Mouse (Mus musculus) intestine, embryonic 14.5 days (tissue): Measurements from ENCODE around the gene Ndp. TPM values are rescaled to one million over a fixed set of nuclear protein-coding genes. Genes with fewer than 3 reads are reported as not detected.

Source experiments
- ATAC-seq: fragments of 200-750 bp; cut with Nextera tagmentation; replicated peaks from 2 replicates; pipeline ENCODE4 v1.8.0; 2017; ENCODE audit warnings: low read depth, moderate number of reproducible peaks, moderate TSS enrichment, moderate library complexity; ENCODE audit not compliant: low FRiP score, low TSS enrichment
- DNase-seq: peaks from one replicate; pipeline ENCODE4 v3.0.0-alpha.2; 2018; ENCODE audit warnings: low spot score
- H3K27ac ChIP-seq: fragments of 300-500 bp; sonication (generic); 2 replicates; pipeline ENCODE4 v1.5.1; 2014; ENCODE audit warnings: low read depth, mild to moderate bottlenecking, control low read depth
- H3K27me3 ChIP-seq: fragments of 300-500 bp; sonication (generic); replicated peaks from 2 replicates; pipeline ENCODE4 v1.6.1; 2014; ENCODE audit warnings: low read length, control low read depth; ENCODE audit not compliant: control insufficient read depth, insufficient read depth
- H3K36me3 ChIP-seq: fragments of 300-500 bp; sonication (generic); 2 replicates; pipeline ENCODE4 v1.6.1; 2014; ENCODE audit warnings: low read length, control low read depth; ENCODE audit not compliant: control insufficient read depth, insufficient read depth
- H3K4me1 ChIP-seq: fragments of 300-500 bp; sonication (generic); replicated peaks from 2 replicates; pipeline ENCODE4 v1.6.1; 2014; ENCODE audit warnings: low read length, control low read depth, mixed read lengths; ENCODE audit not compliant: control insufficient read depth, insufficient read depth
- H3K4me2 ChIP-seq: fragments of 300-500 bp; sonication (generic); 2 replicates; pipeline ENCODE4 v1.6.1; 2014; ENCODE audit warnings: low read length
- H3K4me3 ChIP-seq: fragments of 300-500 bp; sonication (generic); 2 replicates; pipeline ENCODE4 v1.5.1; 2014; ENCODE audit warnings: low read depth, low read length, control low read depth, mixed read lengths
- H3K9ac ChIP-seq: fragments of 300-500 bp; sonication (generic); 2 replicates; pipeline ENCODE4 v1.6.1; 2014; ENCODE audit warnings: mild to moderate bottlenecking, low read length
- H3K9me3 ChIP-seq: fragments of 300-500 bp; sonication (generic); 2 replicates; pipeline ENCODE4 v1.6.1; 2016; ENCODE audit warnings: low read length, control low read depth; ENCODE audit not compliant: control insufficient read depth
- WGBS: fragments of 180-500 bp; shearing (Covaris S2); extraction: QIAGEN DNeasy Blood & Tissue Kit; methylation state at CpG from one replicate; pipeline ENCODE4 v1.1.7; 2014; 5-methylcytosine and 5-hydroxymethylcytosine counted together
- polyA plus RNA-seq: library from polyadenylated mRNA; unstranded; fragments of >200 nt; fragmentation: Nextera tagmentation; extraction: Ambion mirVana; gene quantifications from 2 replicates; pipeline ENCODE4 v1.2.1, GENCODE M21; 2014

The Ndp gene
- 0.12 TPM in 1 of 2 replicates, not detected in the other for polyA plus RNA-seq

- ATAC-seq (no peak), DNase-seq (no peak)
- Histone ChIP-seq H3K4me2 (peak within 1 kb of the TSS; percentile 39), H3K27ac (no peak within 1 kb of the TSS), H3K9me3 (no peaks in the 10 kb centered on the region), H3K9ac (no peak within 1 kb of the TSS), H3K36me3 (no peaks in the 10 kb centered on the region), H3K27me3 (0 out of 2 replicates have a peak, but pooled peaks cover 2% of the 10 kb centered on the region), H3K4me3 (peak within 1 kb of the TSS; percentile 13; the same call in 1 of the 2 replicates), H3K4me1 (no peaks in the 10 kb centered on the region)
- WGBS = 11% methylated on average over 13 of the region's 13 CpGs
Measured at GRCm38 (mm10) chrX:16911241-16911873, at the start of gene Ndp. Gene Ndp, minus strand, starts transcription at chrX:16911774.

GRCm38 (mm10) chrX:16954767-16955166 lies 43.2 kb upstream of the Ndp start:
- Histone ChIP-seq H3K36me3 (no peaks in the 10 kb centered on the region), H3K4me2 (no peak overlapping the region), H3K27ac (no peak overlapping the region), H3K4me1 (no peaks in the 10 kb centered on the region), H3K9me3 (no peaks in the 10 kb centered on the region), H3K9ac (no peak overlapping the region), H3K27me3 (no peaks in the 10 kb centered on the region), H3K4me3 (no peak overlapping the region)
- DNase-seq (no peak), ATAC-seq (no peak)
- 97% methylated on average over 2 of the region's 2 CpGs for WGBS

GRCm38 (mm10) chrX:16918006-16918405 lies 6.4 kb upstream of the Ndp start:
- H3K27ac ChIP-seq = no peak overlapping the region
- no peak for DNase-seq
- ATAC-seq = no peak
- H3K4me2 ChIP-seq = no peak overlapping the region
- no peak overlapping the region for H3K4me3 ChIP-seq
- no peaks in the 10 kb centered on the region for H3K4me1 ChIP-seq
- no peak overlapping the region for H3K9ac ChIP-seq
- H3K9me3 ChIP-seq = no peaks in the 10 kb centered on the region
- H3K27me3 ChIP-seq = no peaks in the 10 kb centered on the region
- no peaks in the 10 kb centered on the region for H3K36me3 ChIP-seq

- Histone ChIP-seq H3K4me3 (no peak overlapping the region), H3K4me1 (no peaks in the 10 kb centered on the region), H3K36me3 (no peaks in the 10 kb centered on the region), H3K27ac (no peak overlapping the region), H3K9me3 (no peaks in the 10 kb centered on the region), H3K4me2 (no peak overlapping the region), H3K27me3 (0 out of 2 replicates have a peak, but pooled peaks cover 2% of the 10 kb centered on the region), H3K9ac (no peak overlapping the region)
- no peak for DNase-seq
- ATAC-seq = no peak
- 68% methylated on average over 1 of the region's 1 CpGs for WGBS
Measured at GRCm38 (mm10) chrX:16913118-16913517, 1.5 kb upstream of the Ndp start.

- Histone ChIP-seq H3K4me2 (peak overlapping the region; percentile 39), H3K9me3 (no peaks in the 10 kb centered on the region), H3K36me3 (no peaks in the 10 kb centered on the region), H3K4me1 (no peaks in the 10 kb centered on the region), H3K4me3 (no peak overlapping the region), H3K27ac (no peak overlapping the region), H3K27me3 (0 out of 2 replicates have a peak, but pooled peaks cover 2% of the 10 kb centered on the region), H3K9ac (no peak overlapping the region)
- ATAC-seq (no peak), DNase-seq (no peak)
- 45% methylated on average over 4 of the region's 4 CpGs for WGBS
Measured at GRCm38 (mm10) chrX:16911911-16912310, 337 bp upstream of the Ndp start.

GRCm38 (mm10) chrX:16910211-16911095 lies 1.1 kb downstream of the Ndp start:
- no peak for ATAC-seq
- DNase-seq = no peak
- Histone ChIP-seq H3K4me2 (peak overlapping the region; percentile 39), H3K9ac (no peak overlapping the region), H3K27ac (no peak overlapping the region), H3K27me3 (0 out of 2 replicates have a peak, but pooled peaks cover 2% of the 10 kb centered on the region), H3K36me3 (no peaks in the 10 kb centered on the region), H3K4me1 (no peaks in the 10 kb centered on the region), H3K9me3 (no peaks in the 10 kb centered on the region), H3K4me3 (peak overlapping the region; percentile 13; the same call in 1 of the 2 replicates)
- 21% methylated on average over 18 of the region's 18 CpGs for WGBS

- ATAC-seq (no peak), DNase-seq (no peak)
- Histone ChIP-seq H3K4me2 (no peak overlapping the region), H3K4me1 (no peaks in the 10 kb centered on the region), H3K27ac (no peak overlapping the region), H3K9ac (no peak overlapping the region), H3K9me3 (no peaks in the 10 kb centered on the region), H3K36me3 (no peaks in the 10 kb centered on the region), H3K27me3 (0 out of 2 replicates have a peak, but pooled peaks cover 2% of the 10 kb centered on the region), H3K4me3 (no peak overlapping the region)
- WGBS = 67% methylated on average over 2 of the region's 2 CpGs
Measured at GRCm38 (mm10) chrX:16908652-16909051, 2.9 kb downstream of the Ndp start.

- Histone ChIP-seq H3K9ac (no peak overlapping the region), H3K36me3 (no peaks in the 10 kb centered on the region), H3K4me3 (no peak overlapping the region), H3K4me1 (no peaks in the 10 kb centered on the region), H3K4me2 (no peak overlapping the region), H3K27me3 (0 out of 2 replicates have a peak, but pooled peaks cover 2% of the 10 kb centered on the region), H3K27ac (no peak overlapping the region), H3K9me3 (no peaks in the 10 kb centered on the region)
- ATAC-seq = no peak
- no peak for DNase-seq
- WGBS = 76% methylated on average over 6 of the region's 6 CpGs
Measured at GRCm38 (mm10) chrX:16907554-16907953, 4.0 kb downstream of the Ndp start.
